Mouse (Mus musculus): ENCODE measurements at regions not wholly inside any gene's neighbourhood (a gene's known extent, or its start where the extent isn't known, plus 50 kb on each side); places are given as distances from the start of the nearest gene placed in this dataset.

DNA sequence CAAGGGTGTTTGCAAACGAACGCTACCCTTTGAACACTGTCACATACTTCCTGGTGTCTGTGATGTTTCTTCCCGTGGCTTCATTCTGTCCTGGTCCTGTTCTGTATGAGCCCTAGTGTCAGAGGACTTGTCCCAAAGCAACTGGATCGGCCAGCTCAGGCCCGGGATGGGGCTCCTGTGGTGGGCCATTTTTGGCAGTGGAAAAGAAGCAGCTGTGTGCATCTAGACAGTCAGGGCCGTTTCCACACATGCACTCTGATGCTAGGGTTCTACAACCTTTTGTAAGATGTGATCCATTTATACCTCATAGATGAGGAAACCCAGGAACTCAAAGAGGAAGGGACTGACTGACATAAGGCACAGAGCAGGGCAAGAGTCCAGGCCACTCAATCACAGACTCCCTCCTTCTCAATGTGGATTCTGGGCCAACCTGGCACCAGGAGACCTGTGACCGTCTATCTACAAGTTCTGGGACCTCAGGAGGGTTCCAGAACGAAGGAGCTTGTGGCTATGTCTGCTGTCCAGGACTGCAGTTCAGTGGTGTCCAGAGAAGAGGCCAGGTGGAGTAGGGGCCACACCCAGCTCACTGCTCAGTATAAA is 155.2 kb downstream of the Trim29 start:
- DNase-seq (ENCODE audit: low spot score in 2 of 2), result no peak

DNA sequence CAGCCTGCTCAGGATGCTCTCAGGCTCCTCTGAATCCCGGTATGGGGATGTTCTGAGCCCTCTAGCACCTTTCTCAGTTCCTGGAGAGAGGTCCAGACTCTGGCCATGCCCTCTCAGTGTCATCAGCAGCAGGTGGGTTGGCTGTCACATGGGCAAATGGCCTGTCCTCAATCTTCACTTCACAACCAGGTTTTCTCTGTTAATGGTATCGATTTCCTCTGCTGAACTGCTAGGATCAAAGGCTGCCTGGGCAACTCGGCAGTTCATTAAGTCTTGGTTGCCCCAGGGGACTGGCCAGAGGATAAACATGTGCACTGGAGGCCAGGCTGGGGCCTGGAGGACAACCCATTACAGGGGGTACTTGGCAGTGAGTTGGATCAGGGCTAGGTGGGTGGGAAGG is 156.2 kb downstream of the Trim29 start:
- DNase-seq (ENCODE audit: low spot score in 2 of 2), result no peak

- DNase-seq (ENCODE audit: low spot score in 2 of 2), result no peak
These were observed 158.6 kb downstream of the Trim29 start for GRCm38 (mm10) chr9:43469215-43469614.

DNA sequence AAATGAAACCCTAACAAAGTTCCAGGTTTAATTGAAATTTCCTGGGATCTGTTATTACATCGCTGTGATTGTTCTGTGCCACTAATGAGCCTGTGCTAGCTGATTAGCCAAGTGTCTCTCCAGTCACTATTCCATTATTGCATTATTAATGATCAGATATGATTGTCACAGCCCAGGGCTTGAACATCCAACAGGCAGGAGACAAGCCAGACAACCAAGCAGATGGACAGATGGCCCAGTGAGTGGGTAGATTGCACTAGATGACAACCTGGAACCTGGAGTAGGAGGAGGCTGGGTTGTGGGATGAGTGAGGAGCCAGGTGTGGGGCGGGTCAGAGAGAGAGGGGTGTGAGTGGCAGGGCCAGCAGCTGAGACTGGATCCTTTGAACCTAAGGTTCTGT is 161.6 kb downstream of the Trim29 start:
- no peak for DNase-seq (ENCODE audit: low spot score in 2 of 2)

- no peak for DNase-seq (ENCODE audit: low spot score in 2 of 2)
These were observed 162.5 kb downstream of the Trim29 start for GRCm38 (mm10) chr9:43473164-43473563.

DNA sequence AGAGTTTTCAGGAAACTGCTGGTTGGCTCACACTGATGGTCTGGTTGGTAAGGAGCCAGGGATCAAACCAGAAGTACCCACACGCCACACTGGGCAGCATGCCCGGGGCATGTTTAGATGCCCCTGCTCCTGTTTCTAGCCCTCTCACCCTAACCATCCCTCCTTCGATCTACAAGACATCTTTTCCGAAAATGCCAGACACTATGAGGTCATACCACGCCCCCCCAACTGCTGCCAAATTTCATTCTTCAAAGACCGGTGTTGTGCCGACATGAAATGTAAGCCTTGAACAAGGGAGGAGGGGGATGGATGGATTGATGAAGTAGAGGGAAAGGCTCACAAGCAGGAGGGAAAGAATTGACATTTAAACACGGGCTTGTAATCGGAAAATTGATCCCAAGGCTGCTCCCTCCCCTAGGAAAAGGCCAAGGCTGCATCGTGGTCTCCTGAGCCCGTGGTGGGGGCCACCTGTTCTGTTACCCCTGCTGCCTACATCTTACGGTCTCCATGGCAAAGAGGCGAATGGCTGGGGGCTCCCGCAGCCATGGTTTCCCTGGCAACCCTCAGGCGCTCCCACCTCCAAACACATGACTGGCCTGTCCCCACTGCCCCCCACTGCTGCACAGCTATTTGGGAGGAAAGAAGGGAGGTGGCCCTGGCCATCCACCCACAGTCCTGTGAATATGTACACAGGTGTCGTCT is 163.1 kb downstream of the Trim29 start:
- DNase-seq (ENCODE audit: low spot score in 2 of 2), result no peak

- DNase-seq (ENCODE audit: low spot score in 2 of 2), result no peak
These were observed 163.6 kb downstream of the Trim29 start for GRCm38 (mm10) chr9:43474303-43474643.

GRCm38 (mm10) chr9:43480826-43481591 is 170.4 kb downstream of the Trim29 start:
- DNase-seq (ENCODE audit: low spot score in 2 of 2), result no peak

DNA sequence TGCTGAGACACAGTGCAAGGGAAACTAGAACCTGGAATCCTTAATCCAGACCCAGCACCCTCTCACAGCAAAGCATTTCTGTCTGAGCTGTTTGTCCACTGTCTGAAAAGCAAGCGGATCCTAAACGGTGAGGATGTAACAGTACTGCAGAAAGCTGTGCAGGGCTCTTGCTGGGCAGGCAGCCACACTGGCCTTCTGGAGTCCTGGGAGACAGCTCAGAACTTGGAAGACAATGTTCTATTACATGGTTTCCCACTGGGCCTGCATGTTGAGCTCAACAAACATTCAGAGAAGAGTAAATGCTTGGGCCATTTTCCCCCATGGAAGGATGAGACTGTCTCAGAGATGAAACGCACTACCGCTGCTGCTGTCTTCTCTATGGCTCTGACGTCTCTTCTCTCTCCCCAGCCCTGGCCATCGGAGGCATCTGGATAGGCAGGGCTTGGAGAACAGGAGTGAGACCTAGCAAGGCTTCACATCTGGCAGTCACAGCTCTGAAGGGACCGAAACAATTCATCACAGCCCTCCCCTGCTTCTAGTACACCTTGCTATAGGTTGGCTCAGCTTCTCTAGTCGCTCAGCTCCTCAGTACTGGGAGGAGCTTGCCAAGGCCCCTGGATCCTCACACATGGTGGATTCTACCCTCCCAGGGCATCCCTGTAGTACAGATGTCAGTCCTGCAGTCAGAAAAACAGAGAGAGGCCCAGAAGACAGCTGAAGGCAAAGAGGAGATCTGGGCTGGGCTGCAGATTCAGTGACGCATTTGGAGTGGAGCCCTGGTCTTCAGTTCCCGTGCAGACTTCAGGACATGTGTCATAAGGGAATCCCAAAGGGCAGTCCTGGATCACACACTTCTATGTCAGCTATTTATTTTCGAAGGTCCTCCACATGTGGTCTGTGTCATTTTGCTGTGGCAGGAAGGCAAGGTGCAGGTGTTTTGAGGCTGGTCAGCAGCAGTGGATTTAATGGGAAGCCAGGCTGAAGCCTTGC is 171.7 kb downstream of the Trim29 start:
- DNase-seq (ENCODE audit: low spot score in 2 of 2), result no peak

DNA sequence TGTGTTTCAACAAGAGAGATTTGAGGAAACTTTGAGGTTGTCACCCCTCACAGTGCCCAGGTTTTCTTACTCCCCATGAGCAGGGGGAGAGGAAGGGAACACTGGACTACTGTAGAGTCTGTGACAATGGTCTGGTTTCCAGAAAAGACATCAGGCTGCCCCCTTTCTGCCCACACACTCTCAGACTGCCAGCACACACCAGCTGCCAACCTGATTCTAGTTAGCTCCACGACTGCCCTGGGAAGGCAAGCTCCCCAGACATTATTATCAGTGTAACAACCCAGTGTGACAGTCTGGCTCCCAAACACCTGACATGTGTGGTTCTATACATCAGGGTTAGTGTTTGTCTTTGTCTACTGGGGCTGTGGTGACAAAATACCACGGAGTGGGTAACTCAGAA is 172.5 kb downstream of the Trim29 start:
- no peak for DNase-seq (ENCODE audit: low spot score in 2 of 2)

DNA sequence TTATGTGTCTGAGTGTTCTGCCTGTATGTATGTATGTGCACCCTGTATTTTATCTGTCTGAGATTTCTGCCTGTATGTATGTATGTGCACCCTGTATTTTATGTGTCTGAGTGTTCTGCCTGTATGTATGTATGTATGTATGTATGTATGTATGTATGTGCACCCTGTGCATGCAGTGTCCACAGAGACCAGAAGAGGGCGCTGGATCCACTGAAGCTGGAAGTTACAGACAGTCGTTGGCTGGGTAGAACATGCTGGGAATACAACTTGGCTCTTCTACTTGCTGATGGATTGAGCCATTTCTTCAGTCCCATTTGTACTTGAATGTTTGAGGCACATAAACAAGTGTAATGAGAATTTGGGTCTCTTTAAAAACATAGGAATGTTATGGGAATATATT is 173.3 kb downstream of the Trim29 start:
- DNase-seq (ENCODE audit: low spot score in 2 of 2), result no peak

- no peak for DNase-seq (ENCODE audit: low spot score in 2 of 2)
These were observed 176.1 kb downstream of the Trim29 start for GRCm38 (mm10) chr9:43486704-43487103.

DNA sequence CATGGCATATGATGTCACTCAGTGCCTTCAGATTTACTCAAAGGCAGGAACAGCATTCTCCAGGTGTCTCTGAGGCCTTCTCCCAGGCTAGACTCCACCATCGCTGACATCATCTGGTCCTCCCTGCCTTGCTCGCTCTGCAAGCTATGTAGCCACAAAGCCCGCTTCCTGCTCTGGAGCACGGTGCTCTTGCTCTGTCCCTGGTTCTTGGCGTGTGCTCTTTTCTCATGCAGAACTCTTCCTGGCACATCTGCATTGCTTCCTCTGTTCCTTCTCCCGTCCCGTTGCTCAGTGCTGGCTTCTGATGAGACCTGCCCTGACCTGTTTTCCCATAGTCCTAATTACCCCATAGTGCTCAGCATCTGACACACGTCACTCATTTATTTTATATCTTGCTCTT is 178.6 kb downstream of the Trim29 start:
- no peak for DNase-seq (ENCODE audit: low spot score in 2 of 2)

- DNase-seq (ENCODE audit: low spot score in 2 of 2), result no peak
These were observed 180.5 kb downstream of the Trim29 start for GRCm38 (mm10) chr9:43491024-43491751.

GRCm38 (mm10) chr9:43492236-43493000 is 181.8 kb downstream of the Trim29 start:
- no peak for DNase-seq (ENCODE audit: low spot score in 2 of 2)

GRCm38 (mm10) chr9:43498596-43498995 is 187.9 kb downstream of the Trim29 start:
- DNase-seq (ENCODE audit: low spot score in 2 of 2), result no peak

GRCm38 (mm10) chr9:43504270-43504932 is 193.8 kb downstream of the Trim29 start:
- no peak for DNase-seq (ENCODE audit: low spot score in 2 of 2)

- DNase-seq (ENCODE audit: low spot score in 2 of 2), result no peak
These were observed 195.2 kb downstream of the Trim29 start for GRCm38 (mm10) chr9:43505856-43506255.

DNA sequence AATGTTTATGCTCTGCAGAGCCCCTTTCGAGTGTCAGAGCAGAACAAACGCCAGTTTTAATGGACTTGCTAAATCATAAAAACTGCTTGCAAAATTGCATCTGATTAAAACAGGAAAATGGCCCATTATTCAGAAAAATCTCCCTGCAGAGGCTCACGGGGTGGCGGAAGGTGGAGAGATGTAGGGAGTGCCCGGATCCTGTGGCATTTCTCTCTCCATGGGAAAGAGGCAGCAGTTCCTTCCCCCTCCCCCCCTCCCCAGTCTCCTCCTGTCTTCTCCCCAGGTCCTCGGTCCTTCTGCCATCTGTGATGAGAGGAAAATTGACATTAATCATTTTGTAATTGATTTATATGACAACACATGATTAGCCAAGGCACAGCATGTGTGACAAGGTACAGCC is 195.6 kb downstream of the Trim29 start:
- no peak for DNase-seq (ENCODE audit: low spot score in 2 of 2)

DNA sequence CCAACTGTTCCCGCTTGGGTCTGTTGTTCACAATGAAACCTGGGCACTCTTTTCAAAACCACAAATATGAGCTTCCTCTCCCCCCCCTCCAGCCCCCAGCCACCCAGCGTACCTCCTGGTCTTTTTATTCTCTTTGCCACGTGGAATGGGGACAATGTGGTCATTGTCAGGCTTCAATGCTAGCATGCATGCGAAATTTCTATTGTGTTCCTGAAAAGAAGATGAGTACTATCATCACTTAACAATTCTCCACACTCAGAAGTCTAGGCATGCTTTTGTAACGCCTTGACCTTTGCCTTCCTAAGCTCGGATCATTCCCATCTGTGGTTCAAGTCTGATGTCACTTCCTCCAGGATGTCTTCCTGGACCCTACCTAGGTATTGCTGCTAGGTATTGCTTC is 202.2 kb downstream of the Trim29 start:
- DNase-seq (ENCODE audit: low spot score in 2 of 2), result no peak

Data from urinary bladder, postnatal 4 days (tissue).